Mouse (Mus musculus): ENCODE data around the gene Ydjc. TPM values are rescaled to one million over a fixed set of nuclear protein-coding genes. Genes with fewer than 3 reads are reported as not detected.

Ydjc gene
- total RNA-seq (2014; rRNA removed; ENCODE audit: low replicate concordance) (1.1 and 7.8 TPM in 2 replicates), polyA plus RNA-seq (2015; fragmentation: Nextera tagmentation; extraction: Ambion mirVana) (2.4 and 2.5 TPM in 2 replicates)

GRCm38 (mm10) chr16:17144339-17144738 is at the start of gene Ydjc:
TSS of gene Ydjc (plus strand) at chr16:17144621.
- Histone ChIP-seq H3K9ac (replicated peaks; ENCODE audit: low read depth, low read length) (no peak within 1 kb of the TSS), H3K9me3 (replicated peaks; ENCODE audit: control insufficient read depth, low read length) (no peaks in the 10 kb centered on the region), H3K4me2 (ENCODE audit: low read depth, low read length) (no peak within 1 kb of the TSS), H3K4me1 (ENCODE audit: control insufficient read depth, insufficient read depth) (peaks cover 14% of the 10 kb centered on the region), H3K4me3 (ENCODE audit: low read depth, low read length) (no peak within 1 kb of the TSS), H3K27me3 (ENCODE audit: control insufficient read depth, insufficient read depth, low read length) (no peaks in the 10 kb centered on the region), H3K27ac (ENCODE audit: low read depth) (no peak within 1 kb of the TSS), H3K36me3 (replicated peaks; ENCODE audit: control insufficient read depth, insufficient read depth, low read length) (no peaks in the 10 kb centered on the region)
- no peak for ATAC-seq (ENCODE audit: insufficient read depth, low read depth)
- TF ChIP-seq CTCF (IDR thresholded peaks at IDR 0.05; ENCODE audit: low read depth) = no peak
- no peak for TF ChIP-seq EP300 (IDR thresholded peaks at IDR 0.05; ENCODE audit: low read depth)
- no peak for DNase-seq (ENCODE audit: low spot score)
- WGBS = 22% methylated on average over 7 of the region's 7 CpGs

GRCm38 (mm10) chr16:17096938-17097337 is 47.5 kb upstream of the Ydjc start:
- no peak for ATAC-seq (ENCODE audit: insufficient read depth, low read depth)
- Histone ChIP-seq H3K27ac (ENCODE audit: low read depth) (no peak overlapping the region), H3K27me3 (ENCODE audit: control insufficient read depth, insufficient read depth, low read length) (no peaks in the 10 kb centered on the region), H3K4me1 (ENCODE audit: control insufficient read depth, insufficient read depth) (no peaks in the 10 kb centered on the region), H3K4me2 (ENCODE audit: low read depth, low read length) (no peak overlapping the region), H3K36me3 (replicated peaks; ENCODE audit: control insufficient read depth, insufficient read depth, low read length) (peaks cover 79% of the 10 kb centered on the region), H3K4me3 (ENCODE audit: low read depth, low read length) (no peak overlapping the region), H3K9me3 (replicated peaks; ENCODE audit: control insufficient read depth, low read length) (no peaks in the 10 kb centered on the region), H3K9ac (replicated peaks; ENCODE audit: low read depth, low read length) (no peak overlapping the region)
- TF ChIP-seq CTCF (IDR thresholded peaks at IDR 0.05; ENCODE audit: low read depth) = no peak
- no peak for TF ChIP-seq EP300 (IDR thresholded peaks at IDR 0.05; ENCODE audit: low read depth)
- WGBS = 80% methylated on average over 3 of the region's 3 CpGs
- no peak for DNase-seq (ENCODE audit: low spot score)

DNA sequence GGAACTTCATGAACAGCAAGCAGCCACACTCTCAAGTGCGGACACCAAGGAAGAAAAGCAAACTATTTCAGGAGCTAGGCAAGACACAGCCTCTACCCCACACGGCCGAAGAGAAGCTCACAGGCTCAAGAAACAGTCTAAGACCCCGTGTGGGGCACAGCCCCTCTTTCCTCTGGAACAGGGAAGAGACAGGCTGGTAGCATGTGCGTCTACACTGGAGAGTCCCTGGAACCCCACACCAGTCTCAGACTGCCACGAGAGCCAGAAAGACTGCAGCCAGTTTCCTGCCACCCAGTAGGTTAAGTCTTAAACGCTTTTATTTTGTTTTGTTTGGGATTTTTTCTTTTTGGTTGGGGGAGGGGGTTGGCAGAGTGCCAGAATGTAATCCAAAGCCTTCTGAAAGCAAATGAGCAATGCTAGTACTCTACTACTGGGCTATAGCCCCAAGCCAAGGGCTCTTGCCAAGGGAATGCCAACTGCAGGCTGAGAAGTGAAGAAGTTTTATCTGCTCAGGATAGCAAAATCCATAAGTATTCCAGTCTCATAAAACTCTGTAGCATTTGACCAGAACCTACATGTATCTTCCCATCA is 41.7 kb upstream of the Ydjc start:
- ATAC-seq (ENCODE audit: insufficient read depth, low read depth) (no peak), DNase-seq (ENCODE audit: low spot score) (no peak)
- Histone ChIP-seq H3K4me1 (ENCODE audit: control insufficient read depth, insufficient read depth) (no peaks in the 10 kb centered on the region), H3K4me2 (ENCODE audit: low read depth, low read length) (no peak overlapping the region), H3K27ac (ENCODE audit: low read depth) (no peak overlapping the region), H3K9ac (replicated peaks; ENCODE audit: low read depth, low read length) (no peak overlapping the region), H3K27me3 (ENCODE audit: control insufficient read depth, insufficient read depth, low read length) (no peaks in the 10 kb centered on the region), H3K4me3 (ENCODE audit: low read depth, low read length) (no peak overlapping the region), H3K36me3 (replicated peaks; ENCODE audit: control insufficient read depth, insufficient read depth, low read length) (peaks cover 78% of the 10 kb centered on the region), H3K9me3 (replicated peaks; ENCODE audit: control insufficient read depth, low read length) (no peaks in the 10 kb centered on the region)
- 74% methylated on average over 7 of the region's 7 CpGs for WGBS
- no peak for TF ChIP-seq EP300 (IDR thresholded peaks at IDR 0.05; ENCODE audit: low read depth)
- no peak for TF ChIP-seq CTCF (IDR thresholded peaks at IDR 0.05; ENCODE audit: low read depth)

DNA sequence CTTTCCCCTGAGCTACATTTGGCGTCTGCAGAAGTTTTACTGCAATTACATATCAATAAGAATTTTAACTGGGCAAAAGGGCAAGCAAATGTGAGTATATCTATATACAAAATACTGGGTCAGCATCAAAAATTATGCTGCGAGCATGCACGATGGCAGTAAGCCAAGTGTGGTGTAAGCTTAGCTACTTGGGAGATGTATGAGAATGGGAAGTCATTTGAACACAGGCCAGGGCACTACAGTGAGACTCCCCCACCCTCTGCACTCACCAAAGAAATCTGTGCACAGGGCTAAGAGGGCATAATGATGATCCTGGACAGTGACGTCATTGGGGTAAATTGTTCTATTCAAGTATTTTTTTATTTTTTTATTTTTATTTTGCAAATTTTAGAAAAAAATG is 39.8 kb upstream of the Ydjc start:
- Histone ChIP-seq H3K9me3 (replicated peaks; ENCODE audit: control insufficient read depth, low read length) (no peaks in the 10 kb centered on the region), H3K36me3 (replicated peaks; ENCODE audit: control insufficient read depth, insufficient read depth, low read length) (peaks cover 63% of the 10 kb centered on the region), H3K4me2 (ENCODE audit: low read depth, low read length) (no peak overlapping the region), H3K9ac (replicated peaks; ENCODE audit: low read depth, low read length) (no peak overlapping the region), H3K27ac (ENCODE audit: low read depth) (no peak overlapping the region), H3K4me3 (ENCODE audit: low read depth, low read length) (no peak overlapping the region), H3K27me3 (ENCODE audit: control insufficient read depth, insufficient read depth, low read length) (no peaks in the 10 kb centered on the region), H3K4me1 (ENCODE audit: control insufficient read depth, insufficient read depth) (0 out of 2 replicates have a peak, but pooled peaks cover under 1% of the 10 kb centered on the region)
- 63% methylated on average over 4 of the region's 4 CpGs for WGBS
- TF ChIP-seq CTCF (IDR thresholded peaks at IDR 0.05; ENCODE audit: low read depth) = no peak
- TF ChIP-seq EP300 (IDR thresholded peaks at IDR 0.05; ENCODE audit: low read depth) = no peak
- DNase-seq (ENCODE audit: low spot score) (no peak), ATAC-seq (ENCODE audit: insufficient read depth, low read depth) (no peak)

DNA sequence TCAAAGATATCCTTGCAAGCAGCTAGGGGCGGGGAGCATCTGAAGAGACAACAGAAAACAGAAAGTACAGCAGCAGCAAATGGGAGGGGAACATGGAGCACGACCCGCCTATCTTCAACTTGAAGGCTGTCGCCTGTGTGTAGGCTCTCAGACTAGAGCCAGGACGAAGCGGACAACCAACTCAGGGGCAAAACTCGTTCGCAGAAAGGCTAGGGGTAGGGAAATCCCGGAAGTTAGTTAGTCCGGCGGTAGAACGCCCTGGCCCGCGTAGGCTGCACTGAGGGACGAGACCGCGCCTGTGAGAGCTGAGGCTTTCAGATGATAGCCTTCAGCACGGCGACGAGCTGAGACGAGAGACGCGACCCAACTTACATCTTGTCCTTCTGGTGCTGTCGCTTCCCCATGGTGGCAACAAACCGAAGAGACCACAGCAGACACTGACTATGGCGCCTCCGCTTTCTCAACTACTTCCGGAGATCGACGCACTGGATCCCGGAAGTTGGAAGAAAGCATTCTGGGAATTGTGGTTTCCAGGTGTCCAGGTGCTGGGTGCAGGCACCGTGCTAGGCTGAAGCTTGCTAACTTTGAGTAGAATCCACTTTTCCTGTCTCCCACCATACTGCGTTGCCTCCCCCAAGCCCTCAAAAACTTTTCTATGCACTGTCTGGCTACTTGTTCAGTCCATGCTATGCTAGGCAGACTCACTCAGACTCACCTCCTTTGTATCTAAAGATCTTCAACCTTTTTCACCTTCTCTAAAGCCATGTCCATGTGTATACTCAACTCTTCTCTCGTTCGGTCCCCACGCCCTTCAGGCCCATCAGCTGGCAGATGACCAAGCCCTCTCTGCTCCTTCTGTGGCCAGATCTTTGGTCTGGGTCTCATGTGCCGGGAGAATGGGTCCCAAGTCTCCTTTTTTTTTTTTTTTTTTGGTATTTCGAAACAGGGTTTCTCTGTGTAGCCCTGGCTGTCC is 33.4 kb upstream of the Ydjc start, which contains the start of gene Ppil2:
Gene Ppil2, minus strand, starts transcription at position 487 of the 973 bp plus-strand sequence.
- ATAC-seq (ENCODE audit: insufficient read depth, low read depth) (peak; percentile 71), DNase-seq (ENCODE audit: low spot score) (peak; percentile 86)
- no peaks in the 10 kb centered on the region for H3K27me3 ChIP-seq (ENCODE audit: control insufficient read depth, insufficient read depth, low read length)
- peak within 1 kb of the TSS; percentile 80 for H3K9ac ChIP-seq (replicated peaks; ENCODE audit: low read depth, low read length)
- peak within 1 kb of the TSS; percentile 73 for H3K27ac ChIP-seq (ENCODE audit: low read depth)
- H3K4me1 ChIP-seq (ENCODE audit: control insufficient read depth, insufficient read depth) = peaks cover 9% of the 10 kb centered on the region
- TF ChIP-seq EP300 (IDR thresholded peaks at IDR 0.05; ENCODE audit: low read depth) (no peak), CTCF (IDR thresholded peaks at IDR 0.05; ENCODE audit: low read depth) (no peak)
- H3K36me3 ChIP-seq (replicated peaks; ENCODE audit: control insufficient read depth, insufficient read depth, low read length) = peaks cover 11% of the 10 kb centered on the region
- peak within 1 kb of the TSS; percentile 69 for H3K4me2 ChIP-seq (ENCODE audit: low read depth, low read length)
- WGBS = 8% methylated on average over 38 of the region's 38 CpGs
- H3K4me3 ChIP-seq (ENCODE audit: low read depth, low read length) = peak within 1 kb of the TSS; percentile 89
- H3K9me3 ChIP-seq (replicated peaks; ENCODE audit: control insufficient read depth, low read length) = no peaks in the 10 kb centered on the region

All from heart, postnatal 0 days (tissue).